Mouse (Mus musculus) midbrain, embryonic 15.5 days (tissue): Measurements from ENCODE around the gene Rab9. TPM values are rescaled to one million over a fixed set of nuclear protein-coding genes. Genes with fewer than 3 reads are reported as not detected.

Experiments
- ATAC-seq: fragments of 200-750 bp; cut with Nextera tagmentation; replicated peaks from 2 replicates; pipeline ENCODE4 v1.8.0; 2017; ENCODE audit warnings: moderate TSS enrichment
- H3K27ac ChIP-seq: fragments of 300-500 bp; sonication (generic); 2 replicates; pipeline ENCODE4 v1.5.1; 2015; ENCODE audit warnings: mild to moderate bottlenecking, inconsistent platforms
- H3K27me3 ChIP-seq: fragments of 300-500 bp; sonication (generic); replicated peaks from 2 replicates; pipeline ENCODE4 v1.6.1; 2015; ENCODE audit warnings: inconsistent platforms
- H3K36me3 ChIP-seq: fragments of 300-500 bp; sonication (generic); replicated peaks from 2 replicates; pipeline ENCODE4 v1.6.1; 2015; ENCODE audit warnings: inconsistent platforms
- H3K4me1 ChIP-seq: fragments of 300-500 bp; sonication (generic); 2 replicates; pipeline ENCODE4 v1.6.1; 2015; ENCODE audit warnings: inconsistent platforms
- H3K4me2 ChIP-seq: fragments of 300-500 bp; sonication (generic); 2 replicates; pipeline ENCODE4 v1.6.1; 2015; ENCODE audit warnings: inconsistent platforms, mild to moderate bottlenecking, moderate library complexity
- H3K4me3 ChIP-seq: fragments of 300-500 bp; sonication (generic); 2 replicates; pipeline ENCODE4 v1.5.1; 2015; ENCODE audit warnings: mild to moderate bottlenecking, inconsistent platforms
- H3K9ac ChIP-seq: fragments of 300-500 bp; sonication (generic); 2 replicates; pipeline ENCODE4 v1.6.1; 2015; ENCODE audit warnings: mild to moderate bottlenecking, inconsistent platforms
- H3K9me3 ChIP-seq: fragments of 300-500 bp; sonication (generic); 2 replicates; pipeline ENCODE4 v1.6.1; 2016; ENCODE audit warnings: inconsistent platforms
- whole genome bisulfite sequencing: fragments of 180-500 bp; shearing (Covaris S2); methylation state at CpG from one replicate; pipeline ENCODE4 v1.1.7; 2015; ENCODE audit warnings: mixed read lengths; 5-methylcytosine and 5-hydroxymethylcytosine counted together
- polyA plus RNA-seq: library from polyadenylated mRNA; unstranded; fragments of >200 nt; fragmentation: Nextera tagmentation; extraction: Ambion mirVana; gene quantifications from 2 replicates; pipeline ENCODE4 v1.2.1, GENCODE M21; 2015

Rab9 gene
- polyA plus RNA-seq, 1 experiment from 2014 or later: 37.0 TPM

- Histone ChIP-seq H3K27me3 (0 out of 2 replicates have a peak, but pooled peaks cover 7% of the 10 kb centered on the region), H3K4me2 (peak within 1 kb of the TSS; percentile 54), H3K36me3 (no peaks in the 10 kb centered on the region), H3K9ac (peak within 1 kb of the TSS; percentile 77), H3K27ac (peak within 1 kb of the TSS; percentile 90), H3K9me3 (no peaks in the 10 kb centered on the region), H3K4me3 (peak within 1 kb of the TSS; percentile 66), H3K4me1 (peaks cover 8% of the 10 kb centered on the region)
- ATAC-seq: peak; percentile 88
- WGBS: 27% methylated on average over 36 of the region's 36 CpGs
Measured at GRCm38 (mm10) chrX:166440036-166440615, 39.5 kb downstream of the Rab9 start, which contains the start of gene Trappc2. Gene Trappc2 (plus strand): TSS chrX:166440574.

- Histone ChIP-seq H3K4me3 (no peak overlapping the region), H3K36me3 (no peaks in the 10 kb centered on the region), H3K9me3 (no peaks in the 10 kb centered on the region), H3K9ac (no peak overlapping the region), H3K4me2 (no peak overlapping the region), H3K27me3 (0 out of 2 replicates have a peak, but pooled peaks cover 3% of the 10 kb centered on the region), H3K27ac (no peak overlapping the region), H3K4me1 (0 out of 2 replicates have a peak, but pooled peaks cover 3% of the 10 kb centered on the region)
- 86% methylated on average over 2 of the region's 2 CpGs for WGBS
- no peak for ATAC-seq
Measured at GRCm38 (mm10) chrX:166434812-166435211, 44.9 kb downstream of the Rab9 start.

DNA sequence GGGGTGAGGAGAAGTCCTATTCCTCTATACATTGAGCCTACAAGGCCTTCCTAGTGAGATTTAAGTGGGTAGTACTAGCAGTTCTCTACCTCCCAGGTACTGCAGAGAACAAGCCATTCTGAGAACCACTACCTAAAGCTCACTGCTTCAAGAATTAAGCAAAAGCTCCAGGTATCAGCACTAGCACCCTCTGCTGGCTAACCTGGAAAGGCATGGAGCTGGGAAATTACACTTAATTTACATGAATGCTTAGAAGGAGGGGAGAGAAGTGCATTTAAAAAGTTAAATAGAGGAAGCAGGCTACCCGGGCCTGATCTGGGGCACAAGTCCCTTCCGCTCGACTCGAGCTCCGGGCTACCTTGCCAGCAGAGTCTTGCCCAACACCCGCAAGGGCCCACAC is 63.5 kb downstream of the Rab9 start:
- H3K4me1 ChIP-seq: no peaks in the 10 kb centered on the region
- H3K27me3 ChIP-seq: no peaks in the 10 kb centered on the region
- no peak overlapping the region for H3K4me2 ChIP-seq
- no peak for ATAC-seq
- no peak overlapping the region for H3K27ac ChIP-seq
- no peaks in the 10 kb centered on the region for H3K36me3 ChIP-seq
- H3K9ac ChIP-seq: no peak overlapping the region
- H3K4me3 ChIP-seq: no peak overlapping the region
- no peaks in the 10 kb centered on the region for H3K9me3 ChIP-seq
- 78% methylated on average over 6 of the region's 6 CpGs for WGBS

DNA sequence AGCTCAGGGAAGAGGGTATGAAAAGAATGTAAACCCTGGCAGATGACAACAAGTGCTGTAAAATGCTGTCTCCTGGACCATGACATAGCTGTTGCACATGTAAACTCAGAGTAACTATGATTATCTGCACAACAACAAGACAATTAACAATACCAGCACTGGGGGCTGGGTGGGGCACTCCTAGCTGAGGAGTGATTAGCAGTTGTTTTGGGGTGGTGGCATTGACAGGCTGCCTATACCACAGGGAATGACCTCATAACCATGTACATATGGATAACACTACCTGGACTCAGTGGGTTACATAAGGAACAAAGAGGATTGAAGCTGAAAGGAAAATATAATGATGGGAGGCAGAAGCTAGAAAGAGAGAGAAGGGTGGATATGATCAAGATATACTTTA is 71.8 kb downstream of the Rab9 start:
- no peak overlapping the region for H3K4me3 ChIP-seq
- H3K27ac ChIP-seq: no peak overlapping the region
- H3K36me3 ChIP-seq: no peaks in the 10 kb centered on the region
- no peaks in the 10 kb centered on the region for H3K27me3 ChIP-seq
- H3K9me3 ChIP-seq: no peaks in the 10 kb centered on the region
- H3K9ac ChIP-seq: no peak overlapping the region
- no peak for ATAC-seq
- H3K4me2 ChIP-seq: no peak overlapping the region
- no peaks in the 10 kb centered on the region for H3K4me1 ChIP-seq

Other genes starting within 250 kb of the Rab9 start
- 240 and 247 TPM in 2 replicates for gene Gpm6b, start 241.0 kb downstream of the Rab9 start, polyA plus RNA-seq
- 79.1 and 80.6 TPM in 2 replicates for gene Trappc2, start 39.3 kb downstream of the Rab9 start, polyA plus RNA-seq
- 6.1 and 6.4 TPM in 2 replicates for gene Ofd1, start 39.2 kb downstream of the Rab9 start, polyA plus RNA-seq
- gene Tceanc, start 38.7 kb upstream of the Rab9 start, polyA plus RNA-seq: 5.1 and 5.9 TPM in 2 replicates
- 1.8 and 3.5 TPM in 2 replicates for gene Egfl6, start 105.9 kb upstream of the Rab9 start, polyA plus RNA-seq